Mouse (Mus musculus) ES-Bruce4 (cell line): ENCODE results near the gene Syce2. TPM values are rescaled to one million over a fixed set of nuclear protein-coding genes. Genes with fewer than 3 reads are reported as not detected.
A peak's percentile ranks its signal among the peaks of the same experiment; 100 is the strongest.
"Not testable (repeated sequence)": the region's sequence is repeated elsewhere in the genome, so short reads cannot be mapped to it uniquely, and the experiment has no call there.

Experiments used
- H3K27ac ChIP-seq: 2 replicates; pipeline ENCODE4 v1.5.1; 2012; ENCODE audit warnings: low read length, inconsistent platforms; ENCODE audit not compliant: insufficient read depth
- H3K27me3 ChIP-seq: 2 replicates; pipeline ENCODE4 v1.6.1; 2012; ENCODE audit warnings: mild to moderate bottlenecking, low read length, inconsistent platforms; ENCODE audit not compliant: control insufficient read depth, poor library complexity, insufficient read depth, severe bottlenecking
- H3K36me3 ChIP-seq: 2 replicates; pipeline ENCODE4 v1.6.1; 2012; ENCODE audit warnings: inconsistent platforms, mild to moderate bottlenecking, low read length, moderate library complexity; ENCODE audit not compliant: control insufficient read depth, poor library complexity, insufficient read depth, severe bottlenecking
- H3K4me1 ChIP-seq: one replicate; pipeline ENCODE4 v1.8.1; 2011; ENCODE audit warnings: low read length; ENCODE audit not compliant: control insufficient read depth, insufficient read depth
- H3K4me3 ChIP-seq: 2 replicates; pipeline ENCODE4 v1.5.1; 2011; ENCODE audit warnings: low read depth, mild to moderate bottlenecking, low read length
- H3K9ac ChIP-seq: 2 replicates; pipeline ENCODE4 v1.6.1; 2012; ENCODE audit warnings: low read depth, mild to moderate bottlenecking, inconsistent platforms; ENCODE audit not compliant: poor library complexity, severe bottlenecking
- H3K9me3 ChIP-seq: replicated peaks from 2 replicates; pipeline ENCODE4 v1.6.1; 2012; ENCODE audit warnings: mild to moderate bottlenecking, low read length, inconsistent platforms; ENCODE audit not compliant: control insufficient read depth, poor library complexity, insufficient read depth, severe bottlenecking
- CTCF ChIP-seq: IDR thresholded peaks from one replicate; pipeline ENCODE4 v1.8.1; 2011; ENCODE audit warnings: low read depth, low read length
- EP300 ChIP-seq: IDR thresholded peaks from 2 replicates; pipeline ENCODE4 v1.6.1; 2011; ENCODE audit warnings: low read depth, low read length; ENCODE audit not compliant: insufficient read depth
- POLR2A ChIP-seq: IDR thresholded peaks from one replicate; pipeline ENCODE4 v1.8.1; 2011; ENCODE audit warnings: low read length; ENCODE audit not compliant: insufficient read depth
- polyA plus RNA-seq: library from polyadenylated mRNA; stranded (reverse); fragments of >200 nt; gene quantifications from 2 replicates; pipeline ENCODE4 v1.2.4, GENCODE M21; 2011; ENCODE audit warnings: low read depth; ENCODE audit not compliant: missing spikeins, insufficient read depth, insufficient read length

Gene Syce2
- 93.8 and 97.1 TPM in 2 replicates for polyA plus RNA-seq

DNA sequence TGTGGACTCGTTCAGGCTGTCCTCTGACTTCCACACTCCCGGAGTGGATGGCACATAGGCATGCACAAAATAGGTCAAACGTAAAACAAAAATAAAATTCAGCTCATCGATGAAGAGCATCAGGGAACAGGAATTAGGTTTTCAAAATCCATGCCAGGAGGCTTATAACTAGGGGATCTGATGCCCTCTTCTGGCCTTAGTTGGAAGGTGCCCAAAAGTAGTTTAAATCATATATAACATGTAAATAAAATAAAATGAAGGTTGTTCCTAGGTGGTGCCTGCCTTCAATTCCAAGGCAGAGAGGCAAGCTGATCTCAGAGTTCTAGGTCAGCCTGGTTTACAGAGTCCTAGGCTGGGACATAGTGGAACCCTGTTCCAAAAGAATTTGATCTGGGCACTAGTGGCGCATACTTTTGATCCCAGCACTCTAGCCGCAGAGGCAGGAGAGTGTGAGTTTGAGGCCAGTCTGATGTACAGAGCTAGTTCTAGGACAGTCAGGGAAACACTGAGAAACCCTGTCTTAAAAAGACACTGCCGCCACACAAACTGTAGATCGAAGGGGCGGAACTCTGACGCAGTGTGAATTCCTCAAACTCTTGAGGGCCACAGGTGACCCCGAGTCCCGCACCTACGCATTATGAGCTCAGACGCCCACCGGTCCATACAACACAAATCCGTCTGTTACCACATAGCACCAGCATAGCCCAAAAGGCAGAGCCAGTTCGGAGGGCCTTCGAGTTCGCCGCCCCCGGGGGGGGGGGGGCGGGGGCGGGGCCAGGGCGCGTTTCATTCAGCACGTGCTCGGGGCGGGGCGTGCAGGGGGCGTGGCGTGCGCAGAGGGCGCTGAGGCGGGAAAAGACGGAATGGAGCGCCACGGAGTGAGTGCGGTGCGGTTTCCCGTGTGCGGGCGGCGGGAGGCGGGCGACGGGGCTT, at the start of gene Syce2:
TSS of gene Syce2 (plus strand) at position 736 of the 933 bp plus-strand sequence.
- peaks cover 34% of the 10 kb centered on the region for H3K36me3 ChIP-seq
- H3K27ac ChIP-seq = 0 out of 2 replicates have a peak within 1 kb of the TSS, but pooled peaks have one; percentile 2
- no peaks in the 10 kb centered on the region for H3K27me3 ChIP-seq
- peaks cover 3% of the 10 kb centered on the region for H3K4me1 ChIP-seq
- H3K9me3 ChIP-seq = no peaks in the 10 kb centered on the region
- TF ChIP-seq CTCF (no peak), POLR2A (no peak), EP300 (no peak)
- H3K9ac ChIP-seq = peak within 1 kb of the TSS; percentile 73
- peak within 1 kb of the TSS; percentile 68 for H3K4me3 ChIP-seq

DNA sequence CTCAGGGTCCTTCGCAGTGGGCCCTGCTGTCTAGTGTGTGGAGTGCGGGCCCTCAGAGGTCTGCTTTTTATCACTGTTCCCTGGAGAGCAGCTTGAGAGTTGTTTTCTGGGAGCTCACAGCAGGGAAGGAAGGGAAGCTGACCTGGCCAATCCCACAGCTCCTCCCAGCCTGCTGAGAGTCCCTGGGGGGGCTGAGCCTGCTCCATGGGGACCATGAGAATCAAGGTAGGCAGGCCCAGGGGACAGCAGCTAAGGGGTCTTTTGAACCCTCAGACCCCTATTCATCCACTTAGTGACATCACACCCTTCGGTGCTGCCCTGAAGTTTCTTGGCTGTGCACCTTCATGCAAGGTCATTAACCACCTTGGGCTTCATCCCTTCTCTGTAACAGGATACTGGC, 49.2 kb upstream of the Syce2 start, which contains the start of gene Dand5:
TSS of gene Dand5 (minus strand) at position 101 of the 400 bp plus-strand sequence.
- Histone ChIP-seq H3K4me1 (no peaks in the 10 kb centered on the region), H3K9ac (0 out of 2 replicates have a peak within 1 kb of the TSS, but pooled peaks have one; percentile 2), H3K4me3 (no peak within 1 kb of the TSS), H3K27me3 (no peaks in the 10 kb centered on the region), H3K36me3 (no peaks in the 10 kb centered on the region), H3K27ac (no peak within 1 kb of the TSS), H3K9me3 (no peaks in the 10 kb centered on the region)
- TF ChIP-seq POLR2A (no peak), CTCF (no peak), EP300 (no peak)

DNA sequence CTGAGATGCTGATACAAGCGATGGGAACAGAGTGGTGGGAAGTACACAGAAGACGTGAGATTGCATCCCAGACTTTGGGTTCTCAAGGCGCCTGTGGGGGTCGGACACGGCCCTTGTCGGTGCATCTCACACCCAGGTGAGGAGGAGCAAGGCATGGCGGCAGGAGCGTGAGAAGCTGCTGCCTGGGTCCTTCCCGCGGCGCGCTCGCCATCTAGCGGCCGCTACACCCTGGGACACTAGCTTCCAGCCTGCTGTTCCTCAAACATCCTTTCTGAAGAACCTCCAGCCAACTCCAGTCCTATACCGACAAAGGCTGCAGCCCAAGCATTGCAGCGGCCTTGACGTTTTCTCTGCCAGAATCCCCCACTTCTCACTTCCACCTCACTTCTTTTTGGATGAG, 48.3 kb upstream of the Syce2 start:
- H3K9ac ChIP-seq = 0 out of 2 replicates have a peak overlapping the region, but pooled peaks have one; percentile 2
- H3K27me3 ChIP-seq = no peaks in the 10 kb centered on the region
- no peak overlapping the region for H3K4me3 ChIP-seq

DNA sequence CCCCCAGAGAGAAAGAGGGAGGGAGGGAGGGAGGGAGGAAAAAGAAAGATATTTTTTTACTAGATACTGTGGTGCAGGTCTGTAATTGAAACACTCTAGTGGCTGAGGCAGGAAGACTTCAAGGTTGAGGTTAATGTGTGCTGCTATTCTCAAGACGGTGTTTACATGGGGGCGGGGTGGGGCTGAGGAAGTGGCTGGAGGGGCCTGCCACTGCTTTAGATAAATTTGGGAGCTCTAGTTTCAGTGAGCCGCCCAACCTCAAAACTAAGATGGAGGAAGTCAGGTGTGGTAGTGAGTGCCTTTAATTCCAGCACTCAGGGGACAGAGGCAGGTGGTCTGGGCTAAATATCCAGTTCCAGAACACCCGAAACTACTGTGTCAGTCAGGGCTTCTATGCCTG, 46.3 kb upstream of the Syce2 start:
- TF ChIP-seq EP300 (no peak), POLR2A (no peak), CTCF (no peak)
- H3K4me1 ChIP-seq = no peaks in the 10 kb centered on the region
- H3K27me3 ChIP-seq = no peaks in the 10 kb centered on the region
- H3K4me3 ChIP-seq = no peak overlapping the region
- no peaks in the 10 kb centered on the region for H3K36me3 ChIP-seq
- peak overlapping the region; percentile 30; the same call in 1 of the 2 replicates for H3K27ac ChIP-seq
- 0 out of 2 replicates have a peak overlapping the region, but pooled peaks have one; percentile 9 for H3K9ac ChIP-seq
- no peaks in the 10 kb centered on the region for H3K9me3 ChIP-seq

More for the DNA sequence above, 48.3 kb upstream of the Syce2 start:
- Histone ChIP-seq H3K4me1 (no peaks in the 10 kb centered on the region), H3K9me3 (no peaks in the 10 kb centered on the region), H3K27ac (no peak overlapping the region), H3K36me3 (no peaks in the 10 kb centered on the region)
- TF ChIP-seq POLR2A (no peak), CTCF (peak; percentile 96), EP300 (peak; percentile 37; the same call in 1 of the 2 replicates)

DNA sequence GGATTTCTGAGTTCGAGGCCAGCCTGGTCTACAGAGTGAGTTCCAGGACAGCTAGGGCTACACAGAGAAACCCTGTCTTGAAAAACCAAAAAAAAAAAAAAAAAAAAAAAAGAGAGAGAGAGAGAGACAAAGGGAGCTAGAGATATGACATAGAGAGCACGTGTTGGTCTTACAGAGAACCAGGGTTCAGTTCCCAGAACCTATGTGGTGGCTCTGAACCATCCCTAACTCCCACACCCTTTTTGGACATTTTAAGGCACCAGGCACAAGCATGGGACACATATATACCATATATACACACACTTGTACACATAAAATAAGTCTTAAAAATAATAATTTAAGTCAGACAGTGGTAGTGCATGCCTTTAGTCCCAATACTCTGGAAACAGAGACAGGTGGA, 45.4 kb upstream of the Syce2 start:
- H3K27me3 ChIP-seq, H3K36me3 ChIP-seq, H3K27ac ChIP-seq, H3K4me3 ChIP-seq, H3K4me1 ChIP-seq, H3K9me3 ChIP-seq, H3K9ac ChIP-seq: not testable (repeated sequence)

DNA sequence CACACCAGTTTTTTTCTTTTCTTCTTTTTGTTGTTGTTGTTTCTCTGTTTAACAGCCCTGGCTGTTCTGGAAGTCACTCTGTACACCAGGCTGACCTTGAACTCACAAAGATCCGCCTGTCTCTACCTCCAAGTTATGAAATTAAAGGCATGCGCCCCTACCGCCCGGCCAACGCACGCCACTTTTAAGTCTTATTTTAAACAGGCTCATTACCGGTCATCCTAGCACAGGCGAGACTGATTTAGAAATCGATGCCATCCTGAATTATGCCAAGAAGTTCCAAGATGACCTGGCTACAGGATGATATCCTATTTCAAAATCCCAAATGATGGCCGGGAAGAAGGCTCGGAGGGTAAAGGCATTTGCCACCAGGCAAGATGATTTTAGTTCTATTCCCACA, 40.4 kb upstream of the Syce2 start, which contains the start of gene Gadd45gip1:
TSS of gene Gadd45gip1 (plus strand) at position 33 of the 400 bp plus-strand sequence.
- peaks cover 1% of the 10 kb centered on the region for H3K4me1 ChIP-seq
- H3K27me3 ChIP-seq = no peaks in the 10 kb centered on the region
- peak within 1 kb of the TSS; percentile 77 for H3K4me3 ChIP-seq
- H3K9ac ChIP-seq = peak within 1 kb of the TSS; percentile 91
- H3K36me3 ChIP-seq = peaks cover 30% of the 10 kb centered on the region
- H3K27ac ChIP-seq = peak within 1 kb of the TSS; percentile 92
- no peaks in the 10 kb centered on the region for H3K9me3 ChIP-seq
- no peak for TF ChIP-seq POLR2A
- TF ChIP-seq EP300 = no peak
- TF ChIP-seq CTCF = peak; percentile 8
